Mouse (Mus musculus) E14TG2a.4 (cell line): ENCODE results near the gene Sncb.
"Not testable (repeated sequence)": the region's sequence is repeated elsewhere in the genome, so short reads cannot be mapped to it uniquely, and the experiment has no call there.

Experiments used
- H3K27me3 ChIP-seq: 2 replicates; pipeline ENCODE4 v1.6.1; 2014; ENCODE audit warnings: low read length, control low read depth; ENCODE audit not compliant: insufficient read depth
- H3K36me3 ChIP-seq: 2 replicates; pipeline ENCODE4 v1.6.1; 2014; ENCODE audit warnings: low read length, control low read depth; ENCODE audit not compliant: insufficient read depth
- H3K4me1 ChIP-seq: replicated peaks from 2 replicates; pipeline ENCODE4 v1.6.1; 2014; ENCODE audit warnings: low read depth, low read length, control low read depth
- H3K4me3 ChIP-seq: replicated peaks from 2 replicates; pipeline ENCODE4 v1.5.1; 2014; ENCODE audit warnings: mild to moderate bottlenecking, low read length
- H3K9me3 ChIP-seq: 2 replicates; pipeline ENCODE4 v1.6.1; 2014; ENCODE audit warnings: low read length, control low read depth
- CTCF ChIP-seq: conservative IDR thresholded peaks from 2 replicates; pipeline ENCODE4 v1.5.1; 2014; ENCODE audit warnings: low read length
- NANOG ChIP-seq: IDR thresholded peaks from 2 replicates; pipeline ENCODE4 v1.6.1; 2014; ENCODE audit warnings: borderline replicate concordance, low read length, mixed read lengths
- POU5F1 ChIP-seq: IDR thresholded peaks from 2 replicates; pipeline ENCODE4 v1.6.1; 2014; ENCODE audit warnings: low read length, borderline replicate concordance

Sncb gene

DNA sequence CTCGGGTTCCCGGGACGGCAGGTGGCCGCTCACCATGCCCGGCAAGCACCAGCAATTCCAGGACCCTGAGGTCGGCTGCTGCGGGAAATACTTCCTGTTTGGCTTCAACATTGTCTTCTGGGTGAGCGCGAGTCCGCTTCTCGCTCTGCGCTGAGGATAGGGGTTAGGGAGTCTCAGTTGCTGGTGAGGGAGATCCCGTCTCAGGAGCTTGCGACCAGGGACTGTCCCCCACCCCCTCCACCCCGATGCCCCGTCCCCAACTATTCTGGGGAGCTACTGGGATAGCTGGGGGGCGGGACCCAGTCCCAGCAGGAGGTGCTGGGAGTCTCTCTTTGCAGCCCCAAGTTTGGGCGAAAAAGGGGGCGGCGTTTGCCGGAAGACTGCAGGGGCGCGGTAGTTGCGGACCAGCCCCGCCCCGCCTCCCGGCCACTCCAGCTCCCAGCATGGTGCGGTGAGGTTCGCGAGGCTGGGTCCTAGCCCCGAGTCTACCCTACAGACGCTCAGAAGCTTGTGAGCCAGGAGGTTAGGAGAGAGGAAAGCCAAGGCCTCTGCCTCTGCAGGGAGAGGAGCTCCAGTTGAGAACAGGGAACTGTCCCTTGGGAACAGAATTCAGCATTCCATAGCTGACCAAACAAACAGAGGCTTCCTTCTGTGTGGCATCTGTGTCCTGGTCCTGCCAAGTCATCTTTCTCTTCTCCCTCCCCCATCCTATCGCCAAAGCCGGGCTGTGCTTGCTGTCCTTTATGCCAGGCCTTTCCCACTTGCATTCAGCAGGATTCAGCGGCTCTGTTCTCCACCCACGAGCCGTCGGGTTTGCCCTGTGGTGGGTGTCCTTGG, 23.4 kb upstream of the Sncb start:
- Histone ChIP-seq H3K9me3 (no peaks in the 10 kb centered on the region), H3K4me3 (peak overlapping the region; percentile 87), H3K36me3 (no peaks in the 10 kb centered on the region), H3K27me3 (peaks cover 33% of the 10 kb centered on the region), H3K4me1 (peaks cover 77% of the 10 kb centered on the region)
- TF ChIP-seq POU5F1 (no peak), CTCF (no peak), NANOG (no peak)

DNA sequence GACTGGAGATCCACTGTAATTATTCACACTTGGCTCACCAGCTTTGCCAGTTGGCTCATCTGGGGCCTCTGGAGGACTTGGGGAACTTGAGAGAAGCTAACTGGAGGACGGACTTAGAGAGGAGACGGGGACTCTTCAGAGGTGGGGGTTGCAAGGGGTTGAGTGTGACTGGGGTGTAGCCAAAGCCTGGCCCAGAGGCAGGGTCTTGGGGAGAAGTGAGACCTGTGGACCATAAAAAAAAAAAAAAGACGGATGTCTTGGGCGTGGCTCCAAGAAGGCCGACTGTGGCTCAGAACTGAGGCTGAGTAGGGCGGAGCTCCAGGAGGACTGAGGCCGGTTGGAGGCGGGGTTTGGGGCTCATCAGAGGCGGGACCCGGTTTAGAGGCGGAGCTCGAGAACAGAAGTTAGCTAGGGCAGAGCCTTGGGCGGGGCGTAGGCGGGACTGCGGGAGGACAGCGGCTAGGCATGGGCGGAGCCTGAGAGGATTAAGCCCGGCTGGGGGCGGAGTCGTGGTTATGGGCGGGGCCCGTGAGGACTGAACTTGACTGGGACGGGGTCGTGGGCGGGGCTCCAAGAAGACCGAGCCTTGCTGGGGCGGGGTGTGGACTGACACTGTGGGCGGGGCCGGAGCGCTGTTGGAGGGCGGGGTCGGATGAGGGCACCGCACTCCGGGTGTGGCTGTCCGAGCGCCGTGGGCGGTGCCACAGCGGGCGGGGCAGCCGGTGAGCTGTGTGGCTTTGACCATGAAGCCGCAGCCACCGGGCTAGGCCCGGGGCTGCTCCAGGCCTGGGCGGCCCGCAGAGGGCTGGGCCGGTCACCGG, 22.6 kb upstream of the Sncb start, which contains the start of gene Tspan17:
TSS of gene Tspan17 (plus strand) at position 638 of the 821 bp plus-strand sequence.
- peaks cover 77% of the 10 kb centered on the region for H3K4me1 ChIP-seq
- H3K27me3 ChIP-seq = peaks cover 38% of the 10 kb centered on the region
- no peaks in the 10 kb centered on the region for H3K36me3 ChIP-seq
- peak within 1 kb of the TSS; percentile 87 for H3K4me3 ChIP-seq
- TF ChIP-seq NANOG = no peak
- TF ChIP-seq CTCF = no peak
- TF ChIP-seq POU5F1 = no peak
- H3K9me3 ChIP-seq = no peaks in the 10 kb centered on the region; the same call in 1 of the 2 replicates

DNA sequence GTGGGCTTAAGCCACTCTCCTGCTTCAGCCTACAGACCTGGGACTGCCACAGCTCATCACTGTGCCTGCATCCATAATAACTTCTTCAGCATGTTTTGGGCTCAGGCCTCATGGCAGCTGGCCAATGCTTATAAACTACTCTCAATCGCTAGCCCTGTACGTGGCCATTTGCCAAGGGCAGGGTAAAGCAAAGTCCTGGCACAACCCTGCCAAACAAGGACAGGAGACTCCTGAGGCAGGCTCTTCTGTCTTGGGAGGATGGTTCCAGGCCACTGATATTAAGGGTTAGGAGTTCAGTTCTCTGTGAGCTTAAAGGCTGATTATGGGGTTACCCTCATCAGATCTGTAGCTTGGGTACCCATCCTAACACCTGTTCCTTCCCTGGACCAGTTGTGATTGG, 21.2 kb upstream of the Sncb start:
- H3K36me3 ChIP-seq, H3K4me3 ChIP-seq, H3K9me3 ChIP-seq: not testable (repeated sequence)
- H3K27me3 ChIP-seq = peaks cover 38% of the 10 kb centered on the region
- peaks cover 75% of the 10 kb centered on the region for H3K4me1 ChIP-seq

DNA sequence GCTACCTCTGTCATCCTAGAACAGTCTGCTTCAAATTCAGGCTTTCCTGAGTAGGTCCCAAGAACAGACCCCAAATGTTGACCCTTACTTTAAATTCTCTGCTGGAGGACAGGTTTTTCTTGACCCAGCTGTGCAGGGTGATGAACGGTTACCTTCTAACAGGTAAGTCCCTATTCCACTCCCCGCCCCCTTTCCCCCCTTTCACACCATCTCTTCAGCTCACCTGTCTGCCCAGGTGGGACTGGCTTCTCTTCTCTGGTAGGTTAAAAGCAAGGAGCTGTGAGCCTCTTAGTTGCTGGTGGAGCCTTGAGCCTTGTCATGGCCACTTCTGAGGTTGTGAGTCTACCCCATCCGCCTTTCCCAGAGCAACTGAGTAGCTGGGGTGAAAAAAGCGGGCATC, 17.3 kb upstream of the Sncb start, which contains the start of gene Eif4e1b:
TSS of gene Eif4e1b (plus strand) at position 301 of the 400 bp plus-strand sequence.
- Histone ChIP-seq H3K4me1 (peaks cover 50% of the 10 kb centered on the region), H3K27me3 (peaks cover 36% of the 10 kb centered on the region), H3K36me3 (no peaks in the 10 kb centered on the region), H3K4me3 (0 out of 2 replicates have a peak within 1 kb of the TSS, but pooled peaks have one; percentile 13), H3K9me3 (peaks cover 38% of the 10 kb centered on the region)
- TF ChIP-seq CTCF (no peak), POU5F1 (no peak), NANOG (no peak)

DNA sequence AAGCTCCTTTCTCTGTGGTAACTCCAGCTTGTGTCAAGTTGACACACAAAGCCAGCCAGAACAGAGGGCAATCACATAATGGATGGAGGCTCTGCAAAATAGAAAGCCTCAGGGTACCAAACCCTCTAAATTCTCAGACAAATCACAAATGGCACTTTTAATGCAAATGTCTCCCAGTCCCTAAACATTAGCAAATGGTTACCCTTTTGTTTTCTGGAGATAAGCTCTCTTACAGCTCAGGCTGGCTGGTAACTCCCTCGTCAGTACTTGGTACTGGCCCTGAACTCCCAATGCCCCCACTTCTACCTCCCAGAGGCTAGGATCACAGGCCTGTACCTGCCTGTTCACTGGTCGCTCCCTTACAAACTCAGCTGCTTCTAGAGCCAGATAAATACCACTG, 16.8 kb upstream of the Sncb start:
- TF ChIP-seq POU5F1 (no peak), NANOG (peak; percentile 93), CTCF (no peak)
- Histone ChIP-seq H3K36me3 (no peaks in the 10 kb centered on the region), H3K4me3 (no peak overlapping the region), H3K27me3 (peaks cover 36% of the 10 kb centered on the region), H3K9me3 (peaks cover 43% of the 10 kb centered on the region), H3K4me1 (peaks cover 45% of the 10 kb centered on the region)

DNA sequence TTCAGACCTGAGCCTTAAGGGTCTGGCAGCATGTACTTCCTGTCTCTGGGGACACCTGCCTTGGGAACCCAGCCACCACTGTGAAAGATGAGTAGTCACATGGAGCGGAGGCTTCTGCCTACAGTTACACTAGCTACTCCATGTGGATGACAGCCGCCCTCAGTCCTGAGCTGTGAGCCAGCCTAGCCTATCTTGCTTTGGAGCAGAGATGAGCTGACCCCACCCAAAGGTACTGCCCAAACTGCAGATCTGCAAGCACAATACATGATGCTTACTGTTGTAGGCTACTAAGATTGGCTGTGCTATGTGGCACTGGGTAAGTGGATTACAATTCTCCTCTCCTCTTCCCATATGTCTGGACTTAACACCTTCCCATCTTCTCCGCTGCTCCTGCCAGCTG, 14.7 kb upstream of the Sncb start:
- Histone ChIP-seq H3K4me3 (no peak overlapping the region), H3K27me3 (peaks cover 20% of the 10 kb centered on the region), H3K9me3 (peaks cover 64% of the 10 kb centered on the region), H3K36me3 (no peaks in the 10 kb centered on the region), H3K4me1 (peaks cover 34% of the 10 kb centered on the region)
- TF ChIP-seq POU5F1 (no peak), CTCF (no peak)

DNA sequence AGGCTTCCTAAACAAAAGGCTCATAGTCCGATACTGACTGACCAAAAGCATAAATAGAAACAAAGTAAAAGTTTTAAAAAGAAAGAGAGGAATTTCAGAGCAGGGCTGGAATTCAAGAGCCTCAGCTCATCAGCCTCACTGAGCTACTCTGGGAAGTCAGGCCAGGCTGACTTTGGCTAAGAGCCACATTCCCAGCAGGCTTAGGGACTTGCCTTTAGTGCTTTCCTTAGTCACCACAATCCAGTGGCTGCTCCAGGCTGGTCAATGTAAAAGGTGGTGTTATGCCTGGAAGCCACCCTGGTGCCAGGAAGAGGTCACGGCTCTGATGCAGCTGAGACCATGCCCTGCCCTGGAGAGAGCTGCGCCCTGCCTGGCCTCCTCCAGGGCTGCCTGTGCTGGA, 14.2 kb upstream of the Sncb start:
- TF ChIP-seq POU5F1 (no peak), NANOG (no peak), CTCF (no peak)
- H3K4me3 ChIP-seq = no peak overlapping the region
- peaks cover 69% of the 10 kb centered on the region for H3K9me3 ChIP-seq
- peaks cover 18% of the 10 kb centered on the region for H3K27me3 ChIP-seq
- H3K4me1 ChIP-seq = peaks cover 31% of the 10 kb centered on the region
- no peaks in the 10 kb centered on the region for H3K36me3 ChIP-seq

DNA sequence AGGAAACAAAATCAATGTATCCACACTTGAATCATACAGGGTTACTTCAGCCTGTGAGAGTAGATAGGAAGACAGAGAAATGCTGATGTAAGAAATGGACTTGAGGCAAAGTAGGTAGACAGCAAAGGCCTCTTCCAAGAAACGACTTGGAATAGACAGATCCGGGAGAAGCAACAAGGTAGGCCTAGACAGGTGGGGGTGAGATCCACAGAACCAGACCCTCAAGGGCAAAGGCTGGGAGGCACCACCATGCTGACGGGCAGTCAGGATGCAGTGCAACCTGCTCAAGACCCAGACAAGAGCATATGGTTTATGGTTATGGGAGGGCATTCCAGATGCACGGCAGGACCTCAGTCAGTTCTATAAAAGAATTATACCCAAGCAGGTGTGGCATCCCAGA, 617 bp upstream of the Sncb start:
- H3K27me3 ChIP-seq = peaks cover 57% of the 10 kb centered on the region
- H3K9me3 ChIP-seq = peaks cover 26% of the 10 kb centered on the region
- H3K36me3 ChIP-seq = no peaks in the 10 kb centered on the region
- peaks cover 20% of the 10 kb centered on the region for H3K4me1 ChIP-seq
- no peak overlapping the region for H3K4me3 ChIP-seq
- TF ChIP-seq NANOG = no peak
- TF ChIP-seq CTCF = no peak
- no peak for TF ChIP-seq POU5F1
